Mouse (Mus musculus) megakaryocyte-erythroid progenitor cell, adult 5-6 weeks (primary cell): ENCODE results near the gene Ccdc169. TPM values are rescaled to one million over a fixed set of nuclear protein-coding genes. Genes with fewer than 3 reads are reported as not detected.
"Not testable (repeated sequence)": the region's sequence is repeated elsewhere in the genome, so short reads cannot be mapped to it uniquely, and the experiment has no call there.

Source experiments
- ATAC-seq: replicated peaks from 2 replicates; pipeline ENCODE4 v1.8.0; 2016; ENCODE audit warnings: mild to moderate bottlenecking, inconsistent platforms; ENCODE audit not compliant: severe bottlenecking, poor library complexity, low FRiP score, low TSS enrichment
- total RNA-seq, 2 experiments: library from RNA; stranded (forward) in 1 of 2; stranded (reverse) in 1 of 2; fragments of 200-1000, 215-1000 nt in 1 of 2; fragments of >200 nt in 1 of 2; fragmentation: Nextera tagmentation in 1 of 2; gene quantifications; 2 replicates each; pipeline ENCODE4 v1.2.3; 2014 to 2017

Ccdc169 gene
- total RNA-seq, 2 experiments from 2014 or later, result not detected

DNA sequence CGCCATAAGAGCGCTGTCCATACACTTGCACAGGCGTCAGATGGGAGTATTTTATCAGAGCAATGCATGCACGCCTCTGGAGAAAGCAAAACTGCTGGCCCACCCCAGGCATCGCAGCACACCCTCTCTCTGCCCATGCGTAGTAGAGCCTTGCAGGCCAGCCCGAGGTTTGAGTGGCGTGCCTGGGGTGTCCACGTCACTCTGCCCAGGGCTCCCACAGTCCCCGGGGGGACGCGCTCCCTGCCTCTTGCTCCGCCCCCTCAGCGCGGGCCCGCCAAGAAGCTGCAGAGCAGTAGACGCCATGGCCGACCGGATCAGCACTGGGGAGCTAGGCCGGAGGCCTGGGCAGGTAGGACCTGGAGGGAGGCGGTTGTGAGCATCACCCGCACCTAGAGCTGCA lies 44.6 kb downstream of the Ccdc169 start, which contains the start of gene Sohlh2:
Gene Sohlh2 (plus strand): TSS at position 263 of the 400 bp plus-strand sequence.
- no peak for ATAC-seq

DNA sequence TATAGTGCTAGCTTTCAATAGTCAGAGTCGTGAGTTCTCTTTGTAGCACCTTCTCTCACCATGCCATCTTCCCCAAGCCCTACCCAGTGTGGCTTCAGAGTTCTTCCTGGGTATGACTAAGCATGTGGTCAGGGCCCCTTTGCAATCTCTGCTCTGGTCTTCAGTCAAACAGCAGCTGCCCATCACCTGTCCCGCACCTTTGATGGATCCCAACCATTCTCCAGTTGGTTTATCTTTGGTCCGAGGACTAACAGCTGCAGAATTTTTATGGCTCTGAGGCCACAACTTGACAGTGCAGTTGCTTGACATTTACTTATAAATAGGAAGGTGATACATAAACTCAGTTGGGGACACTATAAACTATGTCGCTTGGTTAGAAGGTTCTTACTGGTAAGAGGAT lies 54.5 kb downstream of the Ccdc169 start:
- ATAC-seq, result no peak

DNA sequence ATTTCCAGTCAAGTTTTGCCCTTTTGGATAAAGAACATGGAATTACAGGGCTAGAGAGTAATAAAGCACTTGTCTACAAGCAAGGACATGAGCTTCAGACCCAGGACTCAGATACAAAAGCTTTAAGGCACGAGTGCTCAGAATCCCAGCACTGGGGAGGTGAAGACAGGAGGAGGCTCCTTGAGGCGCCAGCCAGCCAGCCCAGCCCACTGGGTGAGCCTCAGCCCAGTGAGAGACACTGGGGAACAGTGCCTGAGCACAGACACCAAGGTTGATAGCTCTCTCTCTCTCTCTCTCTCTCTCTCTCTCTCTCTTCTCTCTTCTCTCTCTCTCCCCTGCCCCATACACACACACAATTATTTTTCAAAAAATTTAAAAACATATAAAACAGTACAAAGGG lies 56.2 kb downstream of the Ccdc169 start:
- no peak for ATAC-seq

DNA sequence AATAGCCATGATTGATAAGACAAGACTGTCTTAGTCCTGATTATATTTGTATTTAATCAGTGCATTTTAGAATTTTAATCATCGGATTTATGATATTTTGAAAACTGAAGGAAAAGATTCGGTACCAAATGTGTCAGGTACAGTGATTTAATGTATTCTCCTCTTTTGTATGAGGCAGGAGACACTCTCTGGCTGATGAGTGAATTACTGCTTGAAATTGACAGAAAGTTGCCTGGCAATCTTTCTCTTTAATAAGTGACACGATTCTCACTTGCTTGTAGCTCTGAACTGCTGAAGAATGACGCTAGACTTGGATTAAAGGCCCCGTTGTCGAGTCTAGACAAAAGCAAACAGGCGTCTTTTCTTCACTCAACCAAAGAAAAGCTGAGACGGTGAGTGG lies 57.7 kb downstream of the Ccdc169 start:
- ATAC-seq, result no peak

DNA sequence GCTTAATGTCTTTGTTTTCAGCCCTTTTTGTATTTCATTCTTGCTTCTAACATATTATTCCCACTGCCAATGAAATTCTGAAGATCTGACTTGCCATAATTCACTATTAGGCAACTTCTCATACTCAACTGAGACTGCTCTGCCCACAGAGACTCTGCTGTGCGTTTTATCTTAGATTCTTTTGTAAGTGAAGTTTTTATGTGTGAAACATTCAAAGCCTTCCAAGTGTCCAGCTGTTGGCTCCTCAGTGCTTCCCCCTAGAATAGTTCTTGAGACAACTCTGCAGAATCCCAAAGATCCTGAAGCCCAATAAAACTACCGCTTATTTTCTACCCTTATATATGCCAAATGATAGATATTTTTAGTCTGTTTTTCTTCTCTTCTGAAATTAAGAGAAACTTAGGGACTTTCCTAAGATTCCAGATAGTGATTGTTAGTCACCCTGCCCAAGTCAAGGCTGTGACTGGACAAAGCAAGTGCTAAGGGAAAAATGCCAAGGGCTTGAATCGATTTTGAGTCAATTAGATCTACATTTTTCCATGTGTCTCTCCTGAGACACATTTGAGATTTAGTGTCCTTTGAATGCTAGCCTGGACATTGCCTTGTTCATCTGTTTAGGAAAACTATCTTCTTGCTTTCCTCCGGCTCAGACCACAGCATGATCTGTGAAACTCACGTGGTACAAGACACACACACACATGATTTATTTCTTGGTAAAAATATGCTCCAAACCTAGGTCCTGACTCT lies 58.6 kb downstream of the Ccdc169 start:
- no peak for ATAC-seq

DNA sequence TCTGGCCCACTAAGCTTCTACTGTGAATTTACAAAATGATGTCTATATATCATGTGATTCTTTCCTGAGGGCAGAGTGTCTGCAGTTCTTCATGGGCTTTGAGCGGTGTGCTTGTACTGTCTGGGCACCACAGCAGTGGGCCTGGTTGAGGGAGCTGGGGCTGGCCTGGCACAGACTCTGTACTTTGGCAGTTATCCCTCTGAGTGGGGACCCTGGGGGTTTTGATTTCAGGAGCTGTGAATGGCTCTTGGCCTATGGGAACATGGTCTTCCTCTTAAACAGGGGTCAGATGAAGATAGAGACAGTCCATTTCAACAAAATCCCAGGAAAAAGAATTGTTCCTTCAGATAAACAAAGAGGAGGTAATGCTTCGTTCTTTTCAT lies 59.2 kb downstream of the Ccdc169 start:
- no peak for ATAC-seq

DNA sequence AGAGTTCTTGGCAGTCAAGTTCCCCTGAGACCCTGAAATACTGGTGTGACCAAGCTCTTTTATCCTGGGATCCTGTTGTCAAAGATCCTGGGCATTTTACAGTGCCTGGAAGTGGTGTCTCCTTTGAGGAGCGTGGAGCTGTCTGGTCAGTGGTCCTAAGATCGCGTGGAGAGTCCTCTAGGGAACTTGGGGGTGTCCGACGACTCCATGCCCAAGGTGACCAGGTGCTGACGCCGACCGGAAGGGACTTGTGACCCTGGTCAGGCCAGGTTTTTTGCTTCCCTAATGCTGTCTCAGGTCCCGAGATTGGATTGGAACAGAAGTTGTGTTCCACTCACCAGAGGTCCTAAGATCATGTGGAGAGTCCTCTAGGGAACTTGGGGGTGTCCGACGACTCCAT lies 66.5 kb downstream of the Ccdc169 start:
- ATAC-seq, result not testable (repeated sequence)

DNA sequence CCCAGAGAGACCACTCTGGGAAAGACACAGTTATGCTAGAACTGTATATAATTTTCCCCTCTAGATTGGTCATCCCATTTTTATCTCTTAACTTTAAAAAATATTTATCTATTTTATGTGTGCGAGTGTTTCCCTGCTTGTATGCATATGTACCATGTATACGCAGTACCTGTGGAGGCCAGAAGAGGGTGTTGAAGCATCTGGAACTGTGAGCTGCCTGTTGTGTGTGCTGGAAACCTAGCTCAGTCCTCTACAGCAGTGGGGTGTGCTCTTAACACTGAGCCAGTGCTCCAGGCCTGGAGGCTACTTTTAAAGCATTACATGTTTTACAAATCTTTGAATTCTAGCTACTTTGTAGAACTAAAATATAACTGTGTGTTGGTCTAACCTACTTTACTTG lies 69.3 kb downstream of the Ccdc169 start:
- ATAC-seq, result no peak

DNA sequence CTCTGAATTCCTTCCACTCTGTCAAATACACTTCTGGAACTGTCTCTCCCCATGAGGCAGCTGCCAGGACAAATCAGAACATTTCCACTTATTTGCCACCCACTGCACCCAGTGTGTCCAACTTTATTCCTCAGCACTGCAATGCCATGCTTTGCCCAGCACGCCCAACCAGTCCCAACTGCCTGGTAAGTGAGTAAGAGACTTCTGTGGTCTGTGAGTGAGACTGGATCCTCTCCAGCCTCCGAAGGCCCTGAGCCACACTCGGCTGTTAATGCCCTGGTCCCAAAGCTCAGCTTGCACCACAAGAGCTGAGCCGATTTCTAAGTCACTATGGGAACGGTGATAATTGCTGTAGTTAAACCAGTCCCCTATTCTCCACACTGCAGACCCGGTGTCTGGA lies 70.5 kb downstream of the Ccdc169 start:
- no peak for ATAC-seq

DNA sequence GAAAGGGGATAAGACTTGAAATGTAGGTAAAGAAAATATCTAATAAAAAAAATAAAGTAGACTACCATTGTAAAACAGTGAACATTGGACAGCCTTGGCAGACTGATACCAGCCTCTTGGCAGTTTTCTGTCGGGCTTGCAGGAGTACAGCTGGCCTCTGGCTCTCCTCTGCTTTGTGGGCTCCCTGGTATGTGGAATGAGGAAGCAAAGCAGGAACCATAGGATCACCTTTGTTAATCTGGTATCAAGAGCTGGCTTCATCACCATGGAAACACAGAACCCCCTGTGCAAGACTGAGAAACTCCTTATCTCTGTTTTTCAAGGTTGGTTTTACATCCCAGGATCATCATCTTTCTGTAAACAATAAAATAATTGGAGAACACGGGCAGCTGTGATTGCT lies 75.1 kb downstream of the Ccdc169 start:
- no peak for ATAC-seq

DNA sequence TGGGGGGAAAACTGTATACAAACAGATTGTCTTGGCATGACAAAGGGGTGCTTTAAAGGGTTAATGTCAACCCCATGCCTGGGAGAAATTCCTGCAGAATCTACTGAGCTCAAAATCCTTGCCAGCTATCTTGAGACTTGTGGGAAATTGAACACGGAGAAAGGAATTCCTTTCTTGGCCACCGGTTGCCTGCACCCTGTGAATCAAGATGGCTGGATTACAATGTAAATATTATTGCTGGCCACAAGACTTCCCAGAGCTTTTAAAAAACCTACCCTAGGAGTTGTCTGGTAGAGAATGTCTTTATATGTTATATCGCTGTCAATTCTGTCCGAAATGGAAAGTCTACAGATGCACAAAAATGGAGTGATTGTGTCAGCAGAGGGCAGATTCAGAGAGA lies 76.6 kb downstream of the Ccdc169 start:
- ATAC-seq, result no peak

DNA sequence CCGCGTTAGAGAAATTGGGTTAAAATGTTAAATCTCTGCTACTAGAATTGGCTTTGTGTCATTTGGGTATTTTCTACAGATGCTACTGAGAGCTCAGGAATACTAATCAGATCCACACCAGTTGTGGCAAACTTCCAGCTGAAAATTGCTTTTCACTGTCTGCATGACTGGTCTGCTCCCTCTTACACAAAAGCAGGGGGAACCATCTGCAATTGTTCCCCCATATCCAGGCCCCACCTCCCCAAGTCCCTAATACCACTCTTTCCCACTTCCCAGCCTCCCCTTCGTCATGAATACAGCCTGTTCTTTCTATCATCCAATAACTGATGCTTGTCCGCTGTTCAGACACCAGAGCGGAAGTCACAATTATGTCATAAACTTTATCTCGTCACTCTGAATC lies 77.3 kb downstream of the Ccdc169 start:
- ATAC-seq, result no peak

DNA sequence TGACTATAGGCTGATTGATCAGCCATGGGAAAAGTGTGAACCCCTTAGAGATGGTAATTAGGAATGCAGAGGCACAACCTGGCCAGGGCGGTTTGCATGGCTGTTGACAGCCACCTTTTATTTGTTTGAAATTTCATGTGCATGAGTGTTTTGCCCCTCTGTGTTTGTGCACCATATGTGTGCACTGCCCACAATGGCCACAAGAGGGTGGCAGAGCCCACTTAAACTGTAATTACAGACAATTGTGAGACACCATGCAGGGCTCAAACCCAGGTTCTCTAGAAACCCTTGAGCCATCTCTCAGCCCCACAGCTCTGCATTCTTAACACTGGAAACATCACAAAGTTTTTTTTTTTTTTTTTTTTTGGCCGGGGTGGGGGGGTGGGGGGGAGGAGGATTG lies 85.4 kb downstream of the Ccdc169 start:
- ATAC-seq, result no peak

Other genes with a start within 250 kb of the Ccdc169 start
- not detected in 2 replicates for gene Sertm1, start 221.5 kb upstream of the Ccdc169 start, total RNA-seq (2014; fragmentation: Nextera tagmentation)
- gene Sertm1, start 221.5 kb upstream of the Ccdc169 start, total RNA-seq (2017), result not detected in 2 replicates
- not detected in 2 replicates for gene Ccna1, start 81.8 kb upstream of the Ccdc169 start, total RNA-seq (2014; fragmentation: Nextera tagmentation)
- not detected in 2 replicates for gene Ccna1, start 81.8 kb upstream of the Ccdc169 start, total RNA-seq (2017)
- gene Spg20, start 25.2 kb upstream of the Ccdc169 start, total RNA-seq (2014; fragmentation: Nextera tagmentation), result 12.3 and 16.4 TPM in 2 replicates
- 32.3 and 33.2 TPM in 2 replicates for gene Spg20, start 25.2 kb upstream of the Ccdc169 start, total RNA-seq (2017)
- not detected in 2 replicates for gene Sohlh2, start 44.7 kb downstream of the Ccdc169 start, total RNA-seq (2014; fragmentation: Nextera tagmentation)
- gene Sohlh2, start 44.7 kb downstream of the Ccdc169 start, total RNA-seq (2017), result not detected in 2 replicates
- not detected in 2 replicates for gene Dclk1, start 105.0 kb downstream of the Ccdc169 start, total RNA-seq (2014; fragmentation: Nextera tagmentation)
- not detected in 2 replicates for gene Dclk1, start 105.0 kb downstream of the Ccdc169 start, total RNA-seq (2017)